Mouse (Mus musculus) gastrocnemius, postnatal 10 days (tissue): ENCODE results near the gene Tmem63c. TPM values are rescaled to one million over a fixed set of nuclear protein-coding genes. Genes with fewer than 3 reads are reported as not detected.
A peak's percentile ranks its signal among the peaks of the same experiment; 100 is the strongest.

Experiments used
- DNase-seq: peaks from one replicate; pipeline ENCODE4 v3.0.0; 2021; ENCODE audit warnings: mixed read lengths
- long read RNA-seq, 2 experiments: library from polyadenylated mRNA; stranded (forward); transcript quantifications; one replicate each; pipeline ENCODE4 v2.0.0; 2021
- total RNA-seq, 2 experiments: library from RNA; stranded (reverse); gene quantifications; 2 replicates each; pipeline ENCODE4 v1.2.3; 2021

Tmem63c gene
- under 1 TPM; 0.23 to 0.29 TPM for total RNA-seq
- long read RNA-seq, experiment 1, result 0 reads
- long read RNA-seq, experiment 2, result 0 reads

GRCm38 (mm10) chr12:87021040-87021439 lies at the start of gene Tmem63c:
Gene Tmem63c (plus strand): TSS chr12:87021340.
- no peak for DNase-seq

- DNase-seq, result peak; percentile 36
These were observed 47.9 kb upstream of the Tmem63c start for GRCm38 (mm10) chr12:86973216-86973615.

GRCm38 (mm10) chr12:86973706-86974105 lies 47.4 kb upstream of the Tmem63c start:
- DNase-seq, result no peak

- DNase-seq, result peak; percentile 86
These were observed 46.5 kb upstream of the Tmem63c start for GRCm38 (mm10) chr12:86974387-86975288.

- no peak for DNase-seq
These were observed 45.4 kb upstream of the Tmem63c start for GRCm38 (mm10) chr12:86975761-86976160.

GRCm38 (mm10) chr12:86976511-86977168 lies 44.5 kb upstream of the Tmem63c start:
- no peak for DNase-seq

- DNase-seq, result no peak
These were observed 43.3 kb upstream of the Tmem63c start for GRCm38 (mm10) chr12:86977833-86978232.

- no peak for DNase-seq
These were observed 40.0 kb upstream of the Tmem63c start for GRCm38 (mm10) chr12:86981180-86981579.

- DNase-seq, result peak; percentile 60
These were observed 37.5 kb upstream of the Tmem63c start for GRCm38 (mm10) chr12:86983470-86984193.

GRCm38 (mm10) chr12:86984194-86984555 lies 37.0 kb upstream of the Tmem63c start:
- DNase-seq, result peak; percentile 59

- DNase-seq, result no peak
These were observed 34.6 kb upstream of the Tmem63c start for GRCm38 (mm10) chr12:86986562-86986961.

GRCm38 (mm10) chr12:86988227-86988626 lies 32.9 kb upstream of the Tmem63c start:
- DNase-seq, result no peak

GRCm38 (mm10) chr12:86989378-86989777 lies 31.8 kb upstream of the Tmem63c start:
- no peak for DNase-seq

GRCm38 (mm10) chr12:86989890-86990754 lies 31.0 kb upstream of the Tmem63c start, which contains the start of gene Zdhhc22:
Gene Zdhhc22 (minus strand): TSS chr12:86990430.
- peak; percentile 48 for DNase-seq

GRCm38 (mm10) chr12:86990755-86991110 lies 30.4 kb upstream of the Tmem63c start:
- DNase-seq, result no peak

GRCm38 (mm10) chr12:86994166-86994565 lies 27.0 kb upstream of the Tmem63c start:
- no peak for DNase-seq

GRCm38 (mm10) chr12:86994776-86995175 lies 26.4 kb upstream of the Tmem63c start:
- no peak for DNase-seq

GRCm38 (mm10) chr12:86995931-86996330 lies 25.2 kb upstream of the Tmem63c start:
- DNase-seq, result no peak

- DNase-seq, result no peak
These were observed 22.4 kb upstream of the Tmem63c start for GRCm38 (mm10) chr12:86998699-86999098.

GRCm38 (mm10) chr12:86999283-86999820 lies 21.8 kb upstream of the Tmem63c start:
- DNase-seq, result no peak

- no peak for DNase-seq
These were observed 20.8 kb upstream of the Tmem63c start for GRCm38 (mm10) chr12:87000151-87000839.
